Mouse (Mus musculus) myocyte (in vitro differentiated cells): ENCODE measurements at regions not wholly inside any gene's neighbourhood (a gene's known extent, or its start where the extent isn't known, plus 50 kb on each side); places are given as distances from the start of the nearest gene placed in this dataset.

Source experiments
- H3K27me3 ChIP-seq: one replicate; pipeline ENCODE4 v1.6.1; 2011; ENCODE audit not compliant: control insufficient read depth, insufficient read depth, insufficient read length
- H3K36me3 ChIP-seq: one replicate; pipeline ENCODE4 v1.6.1; 2011; ENCODE audit not compliant: control insufficient read depth, insufficient read depth
- H3K4me2 ChIP-seq: one replicate; pipeline ENCODE4 v1.6.1; 2011; ENCODE audit warnings: low read depth, control low read depth
- H3K4me3 ChIP-seq: one replicate; pipeline ENCODE4 v1.5.1; 2011; ENCODE audit warnings: mild to moderate bottlenecking, control low read depth, moderate library complexity
- H3K79me2 ChIP-seq: one replicate; pipeline ENCODE4 v1.6.1; 2011; ENCODE audit not compliant: control insufficient read depth, insufficient read depth
- H3ac ChIP-seq: one replicate; pipeline ENCODE4 v1.6.1; 2011; ENCODE audit not compliant: control insufficient read depth, insufficient read length
- CEBPB ChIP-seq: IDR thresholded peaks from 2 replicates; pipeline ENCODE4 v1.6.1; 2011; ENCODE audit warnings: mild to moderate bottlenecking, moderate library complexity; ENCODE audit not compliant: poor library complexity, insufficient read depth, severe bottlenecking
- E2F4 ChIP-seq: IDR thresholded peaks from one replicate; pipeline ENCODE4 v1.6.1; 2011; ENCODE audit warnings: mild to moderate bottlenecking, control low read depth, moderate library complexity; ENCODE audit not compliant: insufficient read depth
- MAX ChIP-seq: IDR thresholded peaks from one replicate; pipeline ENCODE4 v1.6.1; 2011; ENCODE audit warnings: low read depth, mild to moderate bottlenecking, control low read depth
- MYOD1 ChIP-seq, 3 experiments: IDR thresholded peaks; one replicate each; pipeline ENCODE4 v1.6.1; 2011; ENCODE audit warnings: control low read depth in 2 of 3, low read depth in 2 of 3, mild to moderate bottlenecking in 2 of 3, moderate library complexity in 1 of 3; ENCODE audit not compliant: insufficient read length in 2 of 3, control insufficient read depth in 1 of 3
- MYOG ChIP-seq, 3 experiments: IDR thresholded peaks; one replicate each; pipeline ENCODE4 v1.6.1; 2011; ENCODE audit warnings: control low read depth in 2 of 3, low read depth in 2 of 3, mild to moderate bottlenecking in 2 of 3; ENCODE audit not compliant: insufficient read length in 2 of 3, control insufficient read depth in 1 of 3, insufficient read depth in 1 of 3
- POLR2A ChIP-seq: IDR thresholded peaks from one replicate; pipeline ENCODE4 v1.6.1; 2011; ENCODE audit warnings: low read depth, mild to moderate bottlenecking, control low read depth, moderate library complexity; ENCODE audit not compliant: insufficient read length
- POLR2AphosphoS2 ChIP-seq: IDR thresholded peaks from one replicate; pipeline ENCODE4 v1.6.1; 2011; ENCODE audit warnings: low read depth, control low read depth; ENCODE audit not compliant: insufficient read length
- REST ChIP-seq: IDR thresholded peaks from one replicate; pipeline ENCODE4 v1.6.1; 2011; ENCODE audit warnings: mild to moderate bottlenecking, control low read depth, moderate library complexity; ENCODE audit not compliant: insufficient read depth, insufficient read length
- SRF ChIP-seq: IDR thresholded peaks from one replicate; pipeline ENCODE4 v1.6.1; 2011; ENCODE audit warnings: low read depth; ENCODE audit not compliant: control insufficient read depth, insufficient read length
- TCF12 ChIP-seq: IDR thresholded peaks from one replicate; pipeline ENCODE4 v1.6.1; 2011; ENCODE audit warnings: mild to moderate bottlenecking, control low read depth; ENCODE audit not compliant: poor library complexity, insufficient read depth, severe bottlenecking
- TCF3 ChIP-seq: IDR thresholded peaks from one replicate; pipeline ENCODE4 v1.6.1; 2011; ENCODE audit warnings: low read depth, control low read depth; ENCODE audit not compliant: insufficient read length
- USF1 ChIP-seq: IDR thresholded peaks from one replicate; pipeline ENCODE4 v1.6.1; 2011; ENCODE audit warnings: low read depth, mild to moderate bottlenecking, control low read depth, moderate library complexity

- no peaks in the 10 kb centered on the region for H3K79me2 ChIP-seq
- H3K36me3 ChIP-seq = no peaks in the 10 kb centered on the region
- no peak overlapping the region for H3ac ChIP-seq
- TF ChIP-seq TCF3 = no peak
- TF ChIP-seq USF1 = no peak
- TF ChIP-seq REST = no peak
- no peak for TF ChIP-seq MAX
- TF ChIP-seq SRF = no peak
- no peak for TF ChIP-seq TCF12
- TF ChIP-seq POLR2AphosphoS2 = no peak
- no peak for TF ChIP-seq POLR2A
- no peak for TF ChIP-seq MYOD1 (IDR thresholded peaks at IDR 0.05; ENCODE audit: control insufficient read depth in 1 of 3, insufficient read length in 2 of 3, low read depth in 2 of 3)
- no peak for TF ChIP-seq E2F4
- no peak for TF ChIP-seq MYOG (IDR thresholded peaks at IDR 0.05; ENCODE audit: control insufficient read depth in 1 of 3, insufficient read depth in 1 of 3, insufficient read length in 2 of 3, low read depth in 2 of 3)
- no peak for TF ChIP-seq CEBPB
- H3K27me3 ChIP-seq = no peaks in the 10 kb centered on the region
- H3K4me3 ChIP-seq = no peak overlapping the region
- H3K4me2 ChIP-seq = no peak overlapping the region
These were observed 790.1 kb downstream of the Galc start for GRCm38 (mm10) chr12:97469183-97469582.

DNA sequence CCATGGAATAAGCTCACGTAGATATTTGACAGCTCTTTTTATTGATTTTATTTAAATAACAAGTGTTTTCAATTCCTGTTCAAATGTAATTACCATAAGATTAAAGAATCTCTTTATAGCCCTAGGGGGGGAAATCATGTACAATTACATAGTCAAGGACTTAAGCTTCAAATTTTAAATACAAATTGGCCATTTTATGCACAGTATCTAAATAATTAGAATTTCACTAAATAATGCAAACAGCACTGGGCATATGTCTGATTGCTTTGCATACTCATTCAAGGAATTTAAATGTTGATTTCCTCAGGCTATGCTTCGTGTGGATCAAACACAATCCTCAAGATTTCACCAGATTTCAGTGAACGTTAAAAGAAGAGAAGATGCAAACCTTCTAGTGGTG, 823.1 kb downstream of the Galc start:
- Histone ChIP-seq H3K36me3 (no peaks in the 10 kb centered on the region), H3K79me2 (no peaks in the 10 kb centered on the region), H3K4me2 (no peak overlapping the region), H3K4me3 (no peak overlapping the region), H3ac (no peak overlapping the region), H3K27me3 (no peaks in the 10 kb centered on the region)
- no peak for TF ChIP-seq E2F4
- TF ChIP-seq SRF = no peak
- TF ChIP-seq POLR2AphosphoS2 = no peak
- no peak for TF ChIP-seq USF1
- TF ChIP-seq REST = no peak
- no peak for TF ChIP-seq TCF12
- no peak for TF ChIP-seq TCF3
- TF ChIP-seq MYOD1 (IDR thresholded peaks at IDR 0.05; ENCODE audit: control insufficient read depth in 1 of 3, insufficient read length in 2 of 3, low read depth in 2 of 3) = no peak
- no peak for TF ChIP-seq POLR2A
- TF ChIP-seq CEBPB = no peak
- TF ChIP-seq MYOG (IDR thresholded peaks at IDR 0.05; ENCODE audit: control insufficient read depth in 1 of 3, insufficient read depth in 1 of 3, insufficient read length in 2 of 3, low read depth in 2 of 3) = no peak
- TF ChIP-seq MAX = no peak

- Histone ChIP-seq H3K27me3 (no peaks in the 10 kb centered on the region), H3K4me2 (no peak overlapping the region), H3K36me3 (no peaks in the 10 kb centered on the region), H3K4me3 (no peak overlapping the region), H3ac (no peak overlapping the region), H3K79me2 (no peaks in the 10 kb centered on the region)
- no peak for TF ChIP-seq POLR2AphosphoS2
- TF ChIP-seq SRF = no peak
- no peak for TF ChIP-seq E2F4
- TF ChIP-seq TCF12 = no peak
- TF ChIP-seq REST = no peak
- no peak for TF ChIP-seq CEBPB
- TF ChIP-seq TCF3 = no peak
- no peak for TF ChIP-seq POLR2A
- no peak for TF ChIP-seq MYOG (IDR thresholded peaks at IDR 0.05; ENCODE audit: control insufficient read depth in 1 of 3, insufficient read depth in 1 of 3, insufficient read length in 2 of 3, low read depth in 2 of 3)
- TF ChIP-seq MAX = no peak
- no peak for TF ChIP-seq MYOD1 (IDR thresholded peaks at IDR 0.05; ENCODE audit: control insufficient read depth in 1 of 3, insufficient read length in 2 of 3, low read depth in 2 of 3)
- TF ChIP-seq USF1 = no peak
These were observed 825.2 kb downstream of the Galc start for GRCm38 (mm10) chr12:97434021-97434420.

DNA sequence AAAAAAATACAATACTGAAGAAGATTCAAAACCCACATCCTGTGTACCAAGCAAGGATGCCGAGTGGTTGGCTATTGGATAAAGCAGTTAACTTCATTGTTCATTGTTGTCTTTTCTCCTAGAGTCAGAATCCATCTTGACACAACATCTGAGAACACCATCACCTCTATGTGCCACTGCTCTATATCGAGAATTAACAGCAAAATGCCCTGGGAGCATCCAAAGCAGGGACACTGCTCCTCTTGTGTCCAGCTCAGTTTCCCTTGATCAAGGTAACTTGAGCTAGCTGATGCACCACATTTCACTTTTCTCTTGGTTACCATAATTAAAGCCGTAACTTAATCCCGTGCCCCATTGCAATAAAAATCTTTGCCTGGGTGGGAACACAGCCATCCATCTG, 826.6 kb downstream of the Galc start:
- Histone ChIP-seq H3K4me2 (no peak overlapping the region), H3K36me3 (no peaks in the 10 kb centered on the region), H3K4me3 (no peak overlapping the region), H3ac (no peak overlapping the region), H3K27me3 (no peaks in the 10 kb centered on the region), H3K79me2 (no peaks in the 10 kb centered on the region)
- TF ChIP-seq MYOG (IDR thresholded peaks at IDR 0.05; ENCODE audit: control insufficient read depth in 1 of 3, insufficient read depth in 1 of 3, insufficient read length in 2 of 3, low read depth in 2 of 3) (no peak), SRF (no peak), POLR2A (no peak), MAX (no peak), TCF12 (no peak)

DNA sequence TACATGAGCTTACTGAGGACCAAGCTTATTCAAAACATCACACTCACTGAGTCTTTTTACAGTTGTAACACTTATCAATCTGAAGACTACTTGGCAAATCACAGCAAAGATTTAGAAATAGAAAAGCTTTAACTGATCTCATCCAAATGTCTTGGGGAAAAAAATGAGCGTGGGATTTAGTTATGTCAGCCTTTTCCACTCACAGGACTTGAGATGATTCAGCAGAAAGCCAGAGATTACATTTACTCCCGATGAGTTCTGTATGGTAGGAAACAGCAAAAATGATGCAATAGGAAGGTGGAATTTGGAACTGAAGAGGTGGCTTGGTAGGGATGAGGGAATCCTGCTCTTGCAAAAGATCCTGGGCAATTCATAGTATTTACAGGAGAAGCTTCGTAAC, 831.0 kb downstream of the Galc start:
- Histone ChIP-seq H3K36me3 (no peaks in the 10 kb centered on the region), H3K4me2 (no peak overlapping the region), H3K79me2 (no peaks in the 10 kb centered on the region), H3K4me3 (no peak overlapping the region), H3ac (no peak overlapping the region), H3K27me3 (no peaks in the 10 kb centered on the region)
- TF ChIP-seq TCF12 (no peak), MYOD1 (IDR thresholded peaks at IDR 0.05; ENCODE audit: control insufficient read depth in 1 of 3, insufficient read length in 2 of 3, low read depth in 2 of 3) (no peak), SRF (no peak), POLR2AphosphoS2 (no peak), MYOG (IDR thresholded peaks at IDR 0.05; ENCODE audit: control insufficient read depth in 1 of 3, insufficient read depth in 1 of 3, insufficient read length in 2 of 3, low read depth in 2 of 3) (no peak), REST (no peak), POLR2A (no peak), TCF3 (no peak), E2F4 (no peak), MAX (no peak)
